Mouse (Mus musculus) MEL (cell line): ENCODE measurements at regions not wholly inside any gene's neighbourhood (a gene's known extent, or its start where the extent isn't known, plus 50 kb on each side); places are given as distances from the start of the nearest gene placed in this dataset.

Experiments
- DNase-seq: peaks from one replicate; pipeline ENCODE4 v3.0.0; 2011; ENCODE audit warnings: low read depth, low spot score
- H3K27ac ChIP-seq: 2 replicates; pipeline ENCODE4 v1.5.1; 2012; ENCODE audit warnings: low read depth, mild to moderate bottlenecking, control low read depth, low read length, moderate library complexity; ENCODE audit not compliant: control insufficient read depth
- H3K27me3 ChIP-seq, 2 experiments: fragments of 150-350 bp in 1 of 2; sonication (generic) in 1 of 2; 2 replicates each; pipeline ENCODE4 v1.6.1; 2012; ENCODE audit warnings: low read length in 2 of 2, mild to moderate bottlenecking in 2 of 2, improper control_type of control experiment in 1 of 2, moderate library complexity in 1 of 2; ENCODE audit not compliant: insufficient read depth in 2 of 2, control insufficient read depth in 1 of 2
- H3K36me3 ChIP-seq, 2 experiments: 2 replicates each; pipeline ENCODE4 v1.6.1; 2012 to 2014; ENCODE audit warnings: low read length in 2 of 2, improper control_type of control experiment in 1 of 2, inconsistent platforms in 1 of 2, mild to moderate bottlenecking in 1 of 2; ENCODE audit not compliant: insufficient read depth in 2 of 2, control insufficient read depth in 1 of 2
- H3K4me1 ChIP-seq, 2 experiments: fragments of 150-350 bp in 1 of 2; sonication (generic) in 1 of 2; 2 replicates each; pipeline ENCODE4 v1.6.1; 2012; ENCODE audit warnings: low read length in 2 of 2, improper control_type of control experiment in 1 of 2, mild to moderate bottlenecking in 1 of 2; ENCODE audit not compliant: insufficient read depth in 2 of 2, control insufficient read depth in 1 of 2
- H3K4me3 ChIP-seq, 2 experiments: fragments of 150-350 bp in 1 of 2; sonication (generic) in 1 of 2; 2 replicates each; pipeline ENCODE4 v1.5.1; 2012; ENCODE audit warnings: low read depth in 2 of 2, low read length in 2 of 2, mild to moderate bottlenecking in 2 of 2, moderate library complexity in 2 of 2, control low read depth in 1 of 2, improper control_type of control experiment in 1 of 2; ENCODE audit not compliant: control insufficient read depth in 1 of 2, insufficient read depth in 1 of 2
- H3K79me2 ChIP-seq: 2 replicates; pipeline ENCODE4 v1.6.1; 2012; ENCODE audit warnings: mild to moderate bottlenecking, low read length, moderate library complexity; ENCODE audit not compliant: control insufficient read depth, poor library complexity, insufficient read depth
- H3K9ac ChIP-seq: 2 replicates; pipeline ENCODE4 v1.6.1; 2012; ENCODE audit warnings: low read depth, mild to moderate bottlenecking, control low read depth, low read length, moderate library complexity; ENCODE audit not compliant: control insufficient read depth, poor library complexity, severe bottlenecking
- H3K9me3 ChIP-seq: fragments of 150-350 bp; sonication (generic); replicated peaks from 2 replicates; pipeline ENCODE4 v1.6.1; 2012; ENCODE audit warnings: mild to moderate bottlenecking, low read length, improper control_type of control experiment, moderate library complexity; ENCODE audit not compliant: insufficient read depth
- BHLHE40 ChIP-seq: IDR thresholded peaks from 2 replicates; pipeline ENCODE4 v1.6.1; 2012; ENCODE audit warnings: low read depth, mild to moderate bottlenecking, inconsistent platforms, low read length, improper control_type of control experiment, borderline replicate concordance
- CHD1 ChIP-seq: IDR thresholded peaks from 2 replicates; pipeline ENCODE4 v1.6.1; 2012; ENCODE audit warnings: low read depth, mild to moderate bottlenecking, inconsistent platforms, low read length, improper control_type of control experiment
- CHD2 ChIP-seq: IDR thresholded peaks from 2 replicates; pipeline ENCODE4 v1.6.1; 2011; ENCODE audit warnings: low read length, improper control_type of control experiment
- ELF1 ChIP-seq: IDR thresholded peaks from 2 replicates; pipeline ENCODE4 v1.6.1; 2014; ENCODE audit warnings: low read depth, mild to moderate bottlenecking, inconsistent platforms, low read length, improper control_type of control experiment, moderate library complexity
- EP300 ChIP-seq, 2 experiments: IDR thresholded peaks; 2 replicates each; pipeline ENCODE4 v1.6.1; 2011; ENCODE audit warnings: improper control_type of control experiment in 2 of 2, low read length in 2 of 2, low read depth in 1 of 2, mild to moderate bottlenecking in 1 of 2
- ETS1 ChIP-seq: IDR thresholded peaks from 2 replicates; pipeline ENCODE4 v1.6.1; 2012; ENCODE audit warnings: low read depth, mild to moderate bottlenecking, inconsistent platforms, low read length, improper control_type of control experiment, moderate library complexity
- HCFC1 ChIP-seq: IDR thresholded peaks from 2 replicates; pipeline ENCODE4 v1.6.1; 2012; ENCODE audit warnings: low read depth, mild to moderate bottlenecking, inconsistent platforms, low read length, improper control_type of control experiment, moderate library complexity
- JUND ChIP-seq: IDR thresholded peaks from 2 replicates; pipeline ENCODE4 v1.6.1; 2011; ENCODE audit warnings: low read depth, mild to moderate bottlenecking, improper control_type of control experiment, low read length
- MAX ChIP-seq: IDR thresholded peaks from 2 replicates; pipeline ENCODE4 v1.6.1; 2011; ENCODE audit warnings: low read length, improper control_type of control experiment
- MEF2A ChIP-seq: IDR thresholded peaks from 2 replicates; pipeline ENCODE4 v1.6.1; 2014; ENCODE audit warnings: low read depth, mild to moderate bottlenecking, inconsistent platforms, low read length, improper control_type of control experiment; ENCODE audit not compliant: poor library complexity, insufficient replicate concordance, severe bottlenecking; ENCODE audit errors: extremely low read depth
- MXI1 ChIP-seq: IDR thresholded peaks from 2 replicates; pipeline ENCODE4 v1.6.1; 2011; ENCODE audit warnings: mild to moderate bottlenecking, low read depth, low read length, improper control_type of control experiment
- NELFE ChIP-seq: IDR thresholded peaks from 2 replicates; pipeline ENCODE4 v1.6.1; 2011; ENCODE audit warnings: low read depth, low read length, improper control_type of control experiment
- POLR2A ChIP-seq, 2 experiments: IDR thresholded peaks; 2 replicates each; pipeline ENCODE4 v1.6.1; 2011 to 2012; ENCODE audit warnings: low read length in 2 of 2, mild to moderate bottlenecking in 2 of 2, control low read depth in 1 of 2, improper control_type of control experiment in 1 of 2, low read depth in 1 of 2, moderate library complexity in 1 of 2; ENCODE audit not compliant: control insufficient read depth in 1 of 2, insufficient read depth in 1 of 2, poor library complexity in 1 of 2
- POLR2AphosphoS2 ChIP-seq: IDR thresholded peaks from 2 replicates; pipeline ENCODE4 v1.6.1; 2011; ENCODE audit warnings: low read length, improper control_type of control experiment
- SIN3A ChIP-seq: IDR thresholded peaks from 2 replicates; pipeline ENCODE4 v1.6.1; 2012; ENCODE audit warnings: low read length, improper control_type of control experiment, inconsistent platforms
- UBTF ChIP-seq: IDR thresholded peaks from 2 replicates; pipeline ENCODE4 v1.6.1; 2012; ENCODE audit warnings: low read depth, mild to moderate bottlenecking, inconsistent platforms, low read length, improper control_type of control experiment, moderate library complexity, borderline replicate concordance; ENCODE audit not compliant: insufficient read depth
- USF1 ChIP-seq: IDR thresholded peaks from 2 replicates; pipeline ENCODE4 v1.6.1; 2014; ENCODE audit warnings: low read depth, mild to moderate bottlenecking, inconsistent platforms, low read length, improper control_type of control experiment, moderate library complexity
- USF2 ChIP-seq, 2 experiments: IDR thresholded peaks; 2 replicates each; pipeline ENCODE4 v1.6.1; 2011 to 2012; ENCODE audit warnings: improper control_type of control experiment in 2 of 2, low read length in 2 of 2, borderline replicate concordance in 1 of 2, inconsistent platforms in 1 of 2, low read depth in 1 of 2, mild to moderate bottlenecking in 1 of 2; ENCODE audit not compliant: insufficient read depth in 1 of 2
- ZC3H11A ChIP-seq: IDR thresholded peaks from 2 replicates; pipeline ENCODE4 v1.6.1; 2012; ENCODE audit warnings: low read depth, mild to moderate bottlenecking, inconsistent platforms, low read length, improper control_type of control experiment
- ZKSCAN1 ChIP-seq: IDR thresholded peaks from 2 replicates; pipeline ENCODE4 v1.6.1; 2012; ENCODE audit warnings: low read depth, mild to moderate bottlenecking, inconsistent platforms, low read length, improper control_type of control experiment, moderate library complexity

DNA sequence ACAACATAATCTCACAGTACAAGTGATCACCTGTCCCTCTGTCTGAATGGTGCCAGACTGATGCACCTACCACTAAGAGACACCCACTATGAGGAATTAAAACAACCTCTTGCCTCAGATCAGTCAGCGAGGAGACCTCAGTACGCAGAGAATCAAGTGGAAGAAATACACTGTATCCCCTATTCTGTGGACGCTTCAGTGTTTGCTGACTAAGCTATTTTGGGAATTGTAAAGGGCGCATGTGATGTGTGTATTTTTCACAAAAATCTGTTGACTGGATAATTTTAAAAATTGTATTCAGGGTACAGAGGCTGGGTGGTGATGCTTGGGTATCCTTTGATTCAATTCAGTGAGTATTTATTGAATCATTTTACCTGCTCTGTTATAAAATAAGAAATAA, 185.8 kb upstream of the Ppp2r2d start:
- no peaks in the 10 kb centered on the region for H3K9me3 ChIP-seq
- no peak for DNase-seq
- no peaks in the 10 kb centered on the region for H3K27me3 ChIP-seq
- H3K4me3 ChIP-seq = no peak overlapping the region
- H3K36me3 ChIP-seq = no peaks in the 10 kb centered on the region
- no peak overlapping the region for H3K9ac ChIP-seq
- no peaks in the 10 kb centered on the region for H3K79me2 ChIP-seq
- H3K4me1 ChIP-seq = no peaks in the 10 kb centered on the region
- no peak overlapping the region for H3K27ac ChIP-seq
- TF ChIP-seq ETS1 = no peak
- TF ChIP-seq, all 39 proteins: peak for 0

DNA sequence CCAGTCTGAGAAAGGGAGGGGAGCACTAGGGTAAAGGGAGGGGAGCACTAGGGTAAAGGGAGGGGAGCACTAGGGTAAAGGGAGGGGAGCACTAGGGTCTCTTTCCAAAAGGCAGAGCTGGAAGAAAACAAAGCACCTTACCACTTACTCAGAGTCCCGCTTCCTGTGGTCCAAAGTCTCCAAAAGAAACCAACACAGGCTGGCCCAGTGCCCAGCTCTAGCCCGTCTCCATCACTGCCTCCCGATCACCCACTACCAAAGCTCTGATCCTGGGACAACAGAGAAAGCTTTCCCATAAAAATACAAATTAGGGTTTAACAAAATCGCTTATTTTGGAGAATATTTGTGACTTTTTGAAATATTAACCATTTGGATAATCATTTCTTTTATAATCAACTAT, 188.4 kb upstream of the Ppp2r2d start:
- H3K36me3 ChIP-seq = no peaks in the 10 kb centered on the region
- H3K27ac ChIP-seq = no peak overlapping the region
- DNase-seq = no peak
- H3K79me2 ChIP-seq = no peaks in the 10 kb centered on the region
- no peaks in the 10 kb centered on the region for H3K9me3 ChIP-seq
- H3K4me1 ChIP-seq = no peaks in the 10 kb centered on the region
- TF ChIP-seq ELF1 (no peak), POLR2A (IDR thresholded peaks at IDR 0.05; ENCODE audit: control insufficient read depth in 1 of 2, insufficient read depth in 1 of 2, low read depth in 1 of 2, low read length in 2 of 2, poor library complexity in 1 of 2) (no peak), MEF2A (no peak), CHD2 (no peak), CHD1 (no peak), POLR2AphosphoS2 (no peak), ETS1 (no peak), SIN3A (no peak)
- no peak overlapping the region for H3K9ac ChIP-seq
- H3K4me3 ChIP-seq = no peak overlapping the region
- H3K27me3 ChIP-seq = no peaks in the 10 kb centered on the region

DNA sequence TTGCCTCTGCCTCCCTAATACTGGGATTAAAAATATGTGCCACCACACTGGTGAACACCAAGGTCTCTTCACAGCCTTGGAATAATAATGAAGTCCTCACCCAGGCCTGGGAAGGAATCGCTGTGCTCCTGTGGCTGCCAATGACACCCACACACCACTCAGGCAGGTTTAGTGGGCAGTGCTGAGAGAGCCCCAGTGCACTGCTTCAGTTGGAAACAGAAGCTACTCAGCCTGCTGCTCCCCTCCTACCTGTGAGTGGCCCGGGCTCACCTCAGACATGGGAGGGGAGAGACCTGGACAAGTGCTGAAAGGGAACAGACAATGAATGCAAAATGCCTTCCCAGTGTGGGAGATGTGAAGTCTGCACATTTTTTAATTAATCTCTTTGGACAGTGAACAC, 188.8 kb upstream of the Ppp2r2d start:
- no peak overlapping the region for H3K4me3 ChIP-seq
- no peak overlapping the region for H3K9ac ChIP-seq
- no peak for DNase-seq
- no peak overlapping the region for H3K27ac ChIP-seq
- H3K27me3 ChIP-seq = no peaks in the 10 kb centered on the region
- no peaks in the 10 kb centered on the region for H3K4me1 ChIP-seq
- TF ChIP-seq EP300 (IDR thresholded peaks at IDR 0.05; ENCODE audit: low read depth in 1 of 2, low read length in 2 of 2) (no peak), UBTF (no peak), MAX (no peak), CHD2 (no peak), MEF2A (no peak), JUND (no peak), BHLHE40 (no peak), USF2 (IDR thresholded peaks at IDR 0.05; ENCODE audit: borderline replicate concordance in 1 of 2, insufficient read depth in 1 of 2, low read depth in 1 of 2, low read length in 2 of 2) (no peak), NELFE (no peak), ZC3H11A (no peak), MXI1 (no peak), USF1 (no peak), ETS1 (no peak), ZKSCAN1 (no peak), HCFC1 (no peak)
- H3K36me3 ChIP-seq = no peaks in the 10 kb centered on the region
- no peaks in the 10 kb centered on the region for H3K9me3 ChIP-seq
- H3K79me2 ChIP-seq = no peaks in the 10 kb centered on the region
